Mouse (Mus musculus) megakaryocyte, embryonic 14.5 days (primary cell): Measurements from ENCODE around the gene Fam135a. TPM values are rescaled to one million over a fixed set of nuclear protein-coding genes. Genes with fewer than 3 reads are reported as not detected.

Source experiments
- H3K27me3 ChIP-seq: replicated peaks from 2 replicates; pipeline ENCODE3; 2012; ENCODE audit warnings: inconsistent platforms
- H3K36me3 ChIP-seq: replicated peaks from 2 replicates; pipeline ENCODE3; 2012; ENCODE audit warnings: low read length, inconsistent platforms, mixed read lengths
- H3K4me1 ChIP-seq: 2 replicates; pipeline ENCODE4 v1.6.1; 2012; ENCODE audit warnings: inconsistent platforms
- H3K4me3 ChIP-seq: replicated peaks from 2 replicates; pipeline ENCODE3; 2012; ENCODE audit warnings: moderate library complexity, mild to moderate bottlenecking, inconsistent platforms
- H3K9me3 ChIP-seq: 2 replicates; pipeline ENCODE4 v1.6.1; 2012; ENCODE audit warnings: inconsistent platforms
- FLI1 ChIP-seq: IDR thresholded peaks from 2 replicates; pipeline ENCODE4 v1.6.1; 2012; ENCODE audit warnings: low read length, inconsistent platforms, mixed read lengths
- GATA1 ChIP-seq: IDR thresholded peaks from 3 replicates; pipeline ENCODE4 v1.6.1; 2012; ENCODE audit warnings: mixed read lengths, low read length, inconsistent platforms, borderline replicate concordance
- polyA plus RNA-seq: library from polyadenylated mRNA; stranded (reverse); fragments of >175 nt; gene quantifications from 2 replicates; pipeline ENCODE4 v1.2.3, GENCODE M21; 2012; ENCODE audit warnings: low replicate concordance; ENCODE audit not compliant: insufficient read depth

Fam135a gene
- polyA plus RNA-seq, 1 experiment: 0.60 TPM

GRCm38 (mm10) chr1:24074396-24074795, 25.7 kb downstream of the Fam135a start:
- Histone ChIP-seq H3K9me3 (no peaks in the 10 kb centered on the region), H3K4me1 (no peaks in the 10 kb centered on the region), H3K36me3 (no peaks in the 10 kb centered on the region), H3K4me3 (no peak overlapping the region), H3K27me3 (no peaks in the 10 kb centered on the region)
- no peak for TF ChIP-seq FLI1
- TF ChIP-seq GATA1: no peak

DNA sequence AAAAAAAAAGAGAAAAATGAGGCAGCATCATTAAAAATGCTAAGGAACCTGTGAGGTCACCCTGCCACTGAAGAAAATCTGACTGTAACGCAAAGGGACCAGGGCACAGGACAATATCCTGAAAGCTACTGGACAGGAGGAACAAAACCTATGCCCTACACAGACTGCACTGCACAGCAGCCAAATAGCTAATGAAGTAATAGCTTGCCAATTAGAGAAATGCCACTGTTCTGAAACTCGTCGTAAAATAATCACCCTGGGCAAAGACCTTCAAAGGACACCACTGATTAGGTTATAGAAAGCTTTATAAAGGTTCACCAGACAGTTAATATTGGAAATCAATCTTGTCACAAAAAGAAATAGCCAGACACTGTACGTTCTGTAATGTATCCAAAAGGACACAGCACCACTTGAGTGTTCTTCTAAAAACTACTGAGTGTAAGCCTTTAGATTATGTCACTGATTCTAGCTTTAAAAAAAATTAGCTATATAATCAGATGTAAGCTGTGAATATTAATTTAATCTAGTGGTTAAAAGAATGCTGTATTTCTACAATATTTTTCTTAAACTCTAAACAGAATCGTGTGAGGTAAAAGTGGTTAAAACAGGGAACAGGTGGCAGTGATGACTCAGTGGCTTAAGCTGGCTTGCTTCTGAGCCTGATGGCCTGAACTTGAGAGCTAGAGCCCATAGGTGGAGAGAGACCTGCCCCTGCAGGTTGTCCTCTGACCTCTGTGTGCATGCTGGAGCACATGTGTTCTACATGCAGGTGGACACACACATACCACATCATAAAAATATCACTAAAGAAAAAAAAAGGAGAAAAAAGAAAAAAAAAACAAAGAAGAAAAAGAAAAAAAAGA, 26.5 kb downstream of the Fam135a start:
- Histone ChIP-seq H3K4me1 (no peaks in the 10 kb centered on the region), H3K36me3 (no peaks in the 10 kb centered on the region), H3K9me3 (no peaks in the 10 kb centered on the region), H3K4me3 (no peak overlapping the region), H3K27me3 (no peaks in the 10 kb centered on the region)
- TF ChIP-seq FLI1 (no peak), GATA1 (no peak)

- H3K4me3 ChIP-seq: no peak overlapping the region
- no peaks in the 10 kb centered on the region for H3K9me3 ChIP-seq
- no peaks in the 10 kb centered on the region for H3K27me3 ChIP-seq
- H3K4me1 ChIP-seq: no peaks in the 10 kb centered on the region
- no peak for TF ChIP-seq FLI1
- TF ChIP-seq GATA1: no peak
- H3K36me3 ChIP-seq: no peaks in the 10 kb centered on the region
Observed at GRCm38 (mm10) chr1:24068830-24069229, 31.3 kb downstream of the Fam135a start.

DNA sequence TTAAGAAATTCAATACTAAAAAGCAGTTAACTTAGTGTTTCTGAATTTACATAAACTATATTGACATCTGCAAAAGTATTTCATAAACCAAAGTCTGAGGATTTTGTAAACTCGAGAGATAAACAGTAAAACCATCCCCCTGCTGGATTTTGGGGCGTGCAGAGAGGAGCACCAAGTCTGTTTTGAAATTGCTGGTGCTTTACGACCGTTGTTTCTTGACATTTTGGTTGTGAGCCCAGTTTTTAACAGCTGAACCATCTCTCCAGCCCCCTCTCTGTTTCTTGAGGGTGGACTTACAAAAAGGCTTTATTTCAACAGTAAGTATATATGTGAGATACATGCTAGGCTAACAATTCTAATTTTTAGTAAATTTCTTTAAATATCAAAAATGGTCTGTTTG, 33.4 kb downstream of the Fam135a start:
- TF ChIP-seq FLI1 (no peak), GATA1 (no peak)
- Histone ChIP-seq H3K36me3 (no peaks in the 10 kb centered on the region), H3K4me3 (no peak overlapping the region)

DNA sequence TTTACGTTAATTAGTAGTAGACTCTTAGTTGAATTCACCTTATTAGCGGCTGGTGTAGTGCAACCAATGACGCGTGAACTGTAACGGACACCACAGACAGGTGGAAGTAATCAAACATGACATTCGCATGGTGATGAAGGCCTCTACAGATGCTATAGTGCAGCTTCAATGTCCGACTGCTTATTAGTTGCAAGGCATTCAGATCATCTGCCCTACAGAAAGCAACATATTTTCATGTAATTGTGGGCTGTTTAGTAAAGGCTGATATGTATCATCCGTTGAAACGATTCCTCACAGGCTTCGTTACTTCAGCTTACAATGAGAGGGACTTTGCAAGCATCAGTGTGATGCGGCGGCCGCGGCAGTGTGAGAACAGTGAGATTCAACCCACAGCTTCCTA, 44.4 kb downstream of the Fam135a start:
- no peak overlapping the region for H3K4me3 ChIP-seq
- H3K27me3 ChIP-seq: no peaks in the 10 kb centered on the region
- H3K9me3 ChIP-seq: no peaks in the 10 kb centered on the region
- TF ChIP-seq FLI1 (no peak), GATA1 (no peak)
- H3K36me3 ChIP-seq: no peaks in the 10 kb centered on the region
- no peaks in the 10 kb centered on the region for H3K4me1 ChIP-seq

More for the DNA sequence above, 33.4 kb downstream of the Fam135a start:
- Histone ChIP-seq H3K9me3 (no peaks in the 10 kb centered on the region), H3K27me3 (no peaks in the 10 kb centered on the region), H3K4me1 (no peaks in the 10 kb centered on the region)

DNA sequence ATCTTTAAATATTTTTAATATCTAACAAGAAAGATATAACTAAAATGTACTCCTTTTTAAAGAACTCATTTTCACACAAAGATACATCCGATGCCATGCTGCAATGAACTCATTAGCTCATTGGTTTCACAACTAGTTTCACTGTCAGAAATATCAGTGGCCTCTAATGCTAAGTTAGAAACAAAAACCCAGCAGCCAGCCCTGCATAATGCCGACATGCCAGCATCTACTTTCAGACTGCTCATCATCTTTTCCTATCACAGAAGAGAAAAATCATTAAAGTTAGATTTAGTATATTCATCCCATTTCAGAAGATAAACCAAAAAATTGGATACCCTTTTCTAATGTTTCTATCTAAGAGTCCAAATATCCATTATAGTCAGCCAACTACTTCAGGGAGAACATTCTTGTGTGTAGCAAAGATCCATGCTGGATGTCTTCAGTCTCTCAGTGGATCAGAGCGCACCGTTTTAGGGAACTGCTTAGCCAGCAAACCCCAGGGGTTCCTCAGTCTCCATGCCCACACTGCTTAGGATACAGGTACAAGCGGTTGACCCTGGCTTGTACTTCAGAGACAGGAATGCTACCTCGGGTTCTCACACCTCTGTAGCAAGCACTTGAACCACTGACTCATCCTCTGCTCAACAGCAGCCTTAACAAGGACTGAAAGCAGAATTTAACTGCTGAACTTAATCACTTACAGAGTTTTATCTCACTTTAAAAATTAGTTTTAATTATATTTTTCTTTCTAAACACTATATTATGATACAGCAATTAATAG, 53.2 kb downstream of the Fam135a start:
- H3K27me3 ChIP-seq: no peaks in the 10 kb centered on the region

DNA sequence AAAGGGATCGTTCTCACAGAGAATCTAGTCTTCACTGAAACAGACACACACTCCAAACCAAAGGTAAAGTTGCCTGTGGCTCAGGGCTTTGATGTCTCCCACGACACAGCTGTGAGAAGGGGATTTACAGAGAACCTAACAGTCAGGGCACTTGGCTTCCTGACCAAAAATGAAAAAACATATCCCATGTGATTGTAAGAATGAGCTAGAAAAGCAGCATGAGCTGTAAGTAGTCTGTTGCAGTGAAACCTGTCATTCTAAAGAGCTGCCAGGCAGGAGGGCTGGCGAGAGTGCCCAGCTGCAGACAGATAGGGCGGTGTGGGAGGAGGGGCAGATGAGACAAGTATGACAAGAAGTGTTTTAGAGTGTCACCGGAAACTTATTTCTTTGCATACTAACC, 54.5 kb downstream of the Fam135a start:
- H3K9me3 ChIP-seq: no peaks in the 10 kb centered on the region
- H3K27me3 ChIP-seq: no peaks in the 10 kb centered on the region
- peaks cover 3% of the 10 kb centered on the region; the same call in 1 of the 2 replicates for H3K4me1 ChIP-seq
- H3K4me3 ChIP-seq: no peak overlapping the region
- no peaks in the 10 kb centered on the region for H3K36me3 ChIP-seq
- no peak for TF ChIP-seq FLI1
- TF ChIP-seq GATA1: no peak

More for the DNA sequence above, 53.2 kb downstream of the Fam135a start:
- Histone ChIP-seq H3K9me3 (no peaks in the 10 kb centered on the region), H3K4me1 (peaks cover 3% of the 10 kb centered on the region; the same call in 1 of the 2 replicates), H3K36me3 (no peaks in the 10 kb centered on the region), H3K4me3 (no peak overlapping the region)
- no peak for TF ChIP-seq GATA1
- TF ChIP-seq FLI1: no peak

GRCm38 (mm10) chr1:24043007-24043406, 57.1 kb downstream of the Fam135a start:
- H3K9me3 ChIP-seq: no peaks in the 10 kb centered on the region
- no peaks in the 10 kb centered on the region for H3K36me3 ChIP-seq
- no peaks in the 10 kb centered on the region for H3K27me3 ChIP-seq
- H3K4me1 ChIP-seq: peaks cover 3% of the 10 kb centered on the region; the same call in 1 of the 2 replicates
- TF ChIP-seq FLI1 (no peak), GATA1 (no peak)
- H3K4me3 ChIP-seq: no peak overlapping the region

- no peaks in the 10 kb centered on the region for H3K36me3 ChIP-seq
- no peak for TF ChIP-seq GATA1
- no peak for TF ChIP-seq FLI1
- no peaks in the 10 kb centered on the region for H3K9me3 ChIP-seq
- H3K4me3 ChIP-seq: no peak overlapping the region
- H3K4me1 ChIP-seq: peaks cover 4% of the 10 kb centered on the region; the same call in 1 of the 2 replicates
- no peaks in the 10 kb centered on the region for H3K27me3 ChIP-seq
Observed at GRCm38 (mm10) chr1:24033759-24034423, 66.2 kb downstream of the Fam135a start.

GRCm38 (mm10) chr1:24010821-24011220, 89.3 kb downstream of the Fam135a start:
- TF ChIP-seq FLI1 (no peak), GATA1 (no peak)

More at GRCm38 (mm10) chr1:24010821-24011220, 89.3 kb downstream of the Fam135a start:
- Histone ChIP-seq H3K9me3 (no peaks in the 10 kb centered on the region), H3K4me1 (no peaks in the 10 kb centered on the region; the same call in 1 of the 2 replicates), H3K4me3 (no peak overlapping the region), H3K27me3 (peaks cover 4% of the 10 kb centered on the region), H3K36me3 (no peaks in the 10 kb centered on the region)
